Mouse (Mus musculus): ENCODE measurements around the gene Eme2. TPM values are rescaled to one million over a fixed set of nuclear protein-coding genes. Genes with fewer than 3 reads are reported as not detected.

Gene Eme2
- polyA plus RNA-seq, 1 experiment from 2014 or later, result 31.3 TPM

GRCm38 (mm10) chr17:24913984-24914383 lies 19.1 kb upstream of the Eme2 start:
- Histone ChIP-seq H3K4me2 (no peak overlapping the region), H3K9ac (no peak overlapping the region), H3K9me3 (replicated peaks) (no peaks in the 10 kb centered on the region), H3K36me3 (ENCODE audit: poor library complexity, severe bottlenecking) (peaks cover 98% of the 10 kb centered on the region), H3K27me3 (no peaks in the 10 kb centered on the region), H3K27ac (no peak overlapping the region), H3K4me3 (no peak overlapping the region), H3K4me1 (no peaks in the 10 kb centered on the region)
- no peak for ATAC-seq

GRCm38 (mm10) chr17:24907591-24907990 lies 12.7 kb upstream of the Eme2 start:
- H3K4me3 ChIP-seq, result no peak overlapping the region
- H3K36me3 ChIP-seq (ENCODE audit: poor library complexity, severe bottlenecking), result peaks cover 100% of the 10 kb centered on the region
- no peaks in the 10 kb centered on the region for H3K4me1 ChIP-seq
- no peaks in the 10 kb centered on the region for H3K27me3 ChIP-seq
- no peak for ATAC-seq
- 93% methylated on average over 2 of the region's 2 CpGs for WGBS
- no peaks in the 10 kb centered on the region for H3K9me3 ChIP-seq (replicated peaks)
- H3K4me2 ChIP-seq, result no peak overlapping the region
- H3K27ac ChIP-seq, result no peak overlapping the region
- no peak overlapping the region for H3K9ac ChIP-seq

DNA sequence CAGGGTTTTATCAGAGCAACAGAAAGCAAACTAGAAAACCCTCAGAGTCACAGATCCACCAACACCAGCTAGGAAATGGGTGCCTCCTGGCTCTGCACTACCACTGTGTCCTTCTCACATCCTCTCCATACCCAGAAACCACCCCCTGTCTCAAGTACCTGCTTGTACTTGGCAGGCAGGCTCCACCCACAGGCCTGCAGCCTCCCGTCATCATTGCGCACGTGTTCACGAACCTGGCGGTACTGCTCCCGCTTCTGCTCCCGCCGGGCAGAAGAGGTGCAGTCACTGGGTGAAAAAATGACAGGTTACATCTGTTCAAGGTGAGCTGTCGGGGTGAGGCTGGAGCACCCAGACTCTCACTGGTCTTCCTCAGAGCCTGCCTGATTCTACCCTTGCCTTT lies 8.9 kb upstream of the Eme2 start:
- H3K4me2 ChIP-seq, result no peak overlapping the region
- H3K36me3 ChIP-seq (ENCODE audit: poor library complexity, severe bottlenecking), result peaks cover 100% of the 10 kb centered on the region
- WGBS, result 94% methylated on average over 9 of the region's 9 CpGs
- no peak overlapping the region for H3K4me3 ChIP-seq
- H3K9ac ChIP-seq, result no peak overlapping the region
- no peaks in the 10 kb centered on the region for H3K27me3 ChIP-seq
- H3K4me1 ChIP-seq, result no peaks in the 10 kb centered on the region
- no peak overlapping the region for H3K27ac ChIP-seq
- no peak for ATAC-seq
- H3K9me3 ChIP-seq (replicated peaks), result no peaks in the 10 kb centered on the region

DNA sequence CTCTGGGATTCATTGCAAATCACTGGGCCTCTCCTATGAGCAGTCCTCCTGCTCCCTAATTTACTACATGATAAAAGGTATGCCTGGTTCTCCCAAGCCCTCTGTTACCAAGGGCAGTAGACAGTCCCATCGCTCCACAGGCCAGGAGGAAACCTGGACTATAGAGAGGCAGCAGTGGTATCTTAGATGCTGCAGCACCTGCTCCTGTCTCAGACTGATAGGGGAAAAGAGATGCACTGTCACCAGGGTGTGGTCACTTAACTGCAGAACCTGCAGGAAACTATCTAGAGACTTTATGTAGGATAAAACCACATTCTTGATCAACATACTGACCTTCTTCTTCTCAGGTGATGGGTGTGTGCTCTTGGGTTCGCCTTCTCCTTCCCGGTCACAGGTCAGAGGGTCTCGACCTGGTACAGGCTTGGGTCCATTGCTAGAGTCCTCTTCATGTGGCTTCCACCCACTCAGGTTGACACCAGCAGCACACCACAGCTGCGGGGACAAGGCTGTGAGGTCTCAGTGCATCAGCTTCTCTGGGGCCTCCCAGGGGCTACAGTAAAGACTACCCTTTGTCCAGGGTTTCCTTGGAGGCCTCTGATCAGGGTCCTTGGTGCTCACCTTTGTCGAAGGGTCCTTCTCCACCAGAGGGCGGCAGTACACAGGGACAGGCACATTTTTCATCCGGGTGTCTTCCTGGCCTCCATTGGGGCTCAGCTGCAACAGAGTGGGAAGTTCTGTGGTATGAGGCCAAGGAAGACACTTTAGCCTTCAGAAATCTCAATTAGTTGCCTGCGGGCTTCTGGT lies 8.0 kb upstream of the Eme2 start:
- 69% methylated on average over 9 of the region's 9 CpGs for whole genome bisulfite sequencing
- Histone ChIP-seq H3K27ac (no peak overlapping the region), H3K4me1 (peaks cover 4% of the 10 kb centered on the region), H3K36me3 (ENCODE audit: poor library complexity, severe bottlenecking) (peaks cover 100% of the 10 kb centered on the region), H3K9me3 (replicated peaks) (no peaks in the 10 kb centered on the region), H3K4me2 (no peak overlapping the region), H3K4me3 (no peak overlapping the region), H3K9ac (no peak overlapping the region), H3K27me3 (no peaks in the 10 kb centered on the region)
- no peak for ATAC-seq

- Histone ChIP-seq H3K9me3 (replicated peaks) (no peaks in the 10 kb centered on the region), H3K27me3 (no peaks in the 10 kb centered on the region), H3K36me3 (ENCODE audit: poor library complexity, severe bottlenecking) (peaks cover 100% of the 10 kb centered on the region), H3K27ac (no peak overlapping the region), H3K9ac (no peak overlapping the region), H3K4me3 (no peak overlapping the region), H3K4me1 (peaks cover 11% of the 10 kb centered on the region), H3K4me2 (no peak overlapping the region)
- WGBS, result 90% methylated on average over 5 of the region's 5 CpGs
- no peak for ATAC-seq
Observed at GRCm38 (mm10) chr17:24902124-24902523, 7.2 kb upstream of the Eme2 start.

DNA sequence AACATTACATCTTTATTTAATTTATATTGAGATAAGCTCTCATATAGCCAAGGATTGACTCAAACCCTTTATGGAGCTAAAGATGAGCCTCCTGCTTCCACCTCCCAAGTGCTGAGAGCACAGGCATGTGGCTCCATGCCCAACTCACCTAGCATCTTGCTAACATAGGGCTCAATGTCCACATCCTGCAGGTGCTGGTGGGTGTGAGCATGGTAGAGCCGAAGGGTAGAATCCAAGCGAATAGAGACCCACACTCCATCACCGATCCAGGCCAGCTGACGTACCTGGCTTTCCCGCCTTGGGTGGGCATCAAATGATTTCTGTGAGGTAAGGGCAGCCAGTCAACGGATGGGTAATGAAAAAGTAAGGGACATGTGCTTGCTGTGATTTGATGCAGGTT lies 5.1 kb upstream of the Eme2 start:
- Histone ChIP-seq H3K9ac (no peak overlapping the region), H3K27ac (no peak overlapping the region), H3K27me3 (no peaks in the 10 kb centered on the region), H3K4me2 (no peak overlapping the region), H3K9me3 (replicated peaks) (no peaks in the 10 kb centered on the region), H3K4me1 (peaks cover 30% of the 10 kb centered on the region), H3K36me3 (ENCODE audit: poor library complexity, severe bottlenecking) (peaks cover 80% of the 10 kb centered on the region), H3K4me3 (no peak overlapping the region)
- WGBS, result 92% methylated on average over 6 of the region's 6 CpGs
- ATAC-seq, result no peak

GRCm38 (mm10) chr17:24899153-24899552 lies 4.3 kb upstream of the Eme2 start:
- no peak for ATAC-seq
- Histone ChIP-seq H3K4me3 (no peak overlapping the region), H3K27ac (no peak overlapping the region), H3K4me1 (peaks cover 35% of the 10 kb centered on the region), H3K9me3 (replicated peaks) (no peaks in the 10 kb centered on the region), H3K36me3 (ENCODE audit: poor library complexity, severe bottlenecking) (peaks cover 72% of the 10 kb centered on the region), H3K9ac (no peak overlapping the region), H3K27me3 (no peaks in the 10 kb centered on the region), H3K4me2 (no peak overlapping the region)
- 85% methylated on average over 5 of the region's 5 CpGs for WGBS

DNA sequence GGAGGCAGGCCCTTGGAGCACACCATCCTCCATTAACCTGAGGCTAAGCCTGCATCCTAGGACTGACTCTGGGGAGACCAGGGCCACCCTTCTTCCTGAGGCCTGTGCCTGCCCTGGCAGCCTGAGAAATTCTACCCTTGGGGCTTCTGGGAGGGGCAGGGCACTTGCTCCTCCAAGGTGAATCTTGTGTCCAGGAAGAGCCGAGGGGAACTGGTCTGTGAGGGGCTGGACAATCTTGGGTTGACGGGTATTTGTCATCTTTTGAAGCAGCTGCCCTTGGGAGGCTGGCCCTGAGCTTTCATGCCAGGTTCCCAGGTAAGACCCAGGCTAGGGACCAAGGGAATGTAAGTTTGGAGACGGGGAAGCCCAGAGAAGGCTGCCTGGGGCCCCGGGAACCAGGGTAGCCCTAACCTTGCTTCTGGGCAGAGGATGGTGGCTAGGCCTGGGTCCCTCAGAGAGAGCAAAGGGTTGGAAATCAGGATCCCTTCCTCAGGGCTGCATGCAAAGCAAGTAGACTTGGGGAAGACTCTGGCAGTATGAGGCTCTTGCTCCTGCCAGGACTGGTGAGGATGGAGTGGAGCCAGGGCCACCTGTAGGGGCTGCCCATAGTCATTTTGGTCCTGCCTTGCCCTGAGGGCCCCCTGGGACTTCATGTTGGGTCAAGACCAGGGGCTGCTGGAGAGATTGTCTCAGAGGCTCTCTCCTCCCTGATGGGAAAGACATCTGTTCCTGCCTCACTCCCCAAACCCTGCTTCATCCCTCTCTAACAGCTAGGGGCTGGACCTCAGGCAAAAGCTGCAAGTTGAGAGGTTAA lies 3.4 kb upstream of the Eme2 start:
- ATAC-seq, result no peak
- no peak overlapping the region; the same call in 1 of the 2 replicates for H3K4me2 ChIP-seq
- no peaks in the 10 kb centered on the region for H3K9me3 ChIP-seq (replicated peaks)
- H3K4me1 ChIP-seq, result peaks cover 44% of the 10 kb centered on the region
- H3K36me3 ChIP-seq (ENCODE audit: poor library complexity, severe bottlenecking), result peaks cover 68% of the 10 kb centered on the region
- H3K27me3 ChIP-seq, result no peaks in the 10 kb centered on the region
- no peak overlapping the region; the same call in 1 of the 2 replicates for H3K4me3 ChIP-seq
- WGBS, result 83% methylated on average over 4 of the region's 4 CpGs
- 0 out of 2 replicates have a peak overlapping the region, but pooled peaks have one; percentile 92 for H3K9ac ChIP-seq
- no peak overlapping the region for H3K27ac ChIP-seq

DNA sequence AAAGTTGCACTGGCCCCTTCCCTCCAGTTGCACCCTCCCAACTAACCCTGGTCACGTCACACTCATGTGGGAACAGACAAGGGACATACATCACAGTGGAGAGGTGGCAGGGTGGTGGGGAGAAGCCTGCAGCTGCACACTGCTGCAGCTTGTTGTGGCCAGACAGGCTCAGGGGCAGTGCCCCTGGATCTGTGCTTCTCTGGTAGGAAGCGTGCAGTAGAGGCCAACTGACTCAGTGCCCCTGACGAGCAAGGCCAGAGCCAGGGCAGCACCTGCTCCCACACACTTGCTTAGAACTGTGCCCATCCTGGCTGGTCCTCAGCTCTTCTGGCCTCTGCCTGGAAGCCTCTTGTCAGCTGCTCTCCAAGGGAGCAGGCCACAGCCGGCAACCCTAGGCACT lies 2.7 kb upstream of the Eme2 start:
- peak overlapping the region; percentile 92 for H3K4me3 ChIP-seq
- H3K9ac ChIP-seq, result peak overlapping the region; percentile 92
- H3K4me2 ChIP-seq, result peak overlapping the region; percentile 99
- no peak for ATAC-seq
- no peaks in the 10 kb centered on the region for H3K9me3 ChIP-seq (replicated peaks)
- WGBS, result 78% methylated on average over 4 of the region's 4 CpGs
- peaks cover 68% of the 10 kb centered on the region for H3K36me3 ChIP-seq (ENCODE audit: poor library complexity, severe bottlenecking)
- H3K27me3 ChIP-seq, result no peaks in the 10 kb centered on the region
- H3K4me1 ChIP-seq, result peaks cover 46% of the 10 kb centered on the region
- H3K27ac ChIP-seq, result no peak overlapping the region

- H3K9ac ChIP-seq, result peak overlapping the region; percentile 92
- no peaks in the 10 kb centered on the region for H3K27me3 ChIP-seq
- H3K4me2 ChIP-seq, result peak overlapping the region; percentile 99
- 28% methylated on average over 11 of the region's 11 CpGs for WGBS
- H3K9me3 ChIP-seq (replicated peaks), result no peaks in the 10 kb centered on the region
- H3K27ac ChIP-seq, result 0 out of 2 replicates have a peak overlapping the region, but pooled peaks have one; percentile 84
- H3K4me3 ChIP-seq, result peak overlapping the region; percentile 92
- H3K36me3 ChIP-seq (ENCODE audit: poor library complexity, severe bottlenecking), result peaks cover 68% of the 10 kb centered on the region
- peaks cover 46% of the 10 kb centered on the region for H3K4me1 ChIP-seq
- ATAC-seq, result no peak
Observed at GRCm38 (mm10) chr17:24896993-24897269, 2.0 kb upstream of the Eme2 start.

DNA sequence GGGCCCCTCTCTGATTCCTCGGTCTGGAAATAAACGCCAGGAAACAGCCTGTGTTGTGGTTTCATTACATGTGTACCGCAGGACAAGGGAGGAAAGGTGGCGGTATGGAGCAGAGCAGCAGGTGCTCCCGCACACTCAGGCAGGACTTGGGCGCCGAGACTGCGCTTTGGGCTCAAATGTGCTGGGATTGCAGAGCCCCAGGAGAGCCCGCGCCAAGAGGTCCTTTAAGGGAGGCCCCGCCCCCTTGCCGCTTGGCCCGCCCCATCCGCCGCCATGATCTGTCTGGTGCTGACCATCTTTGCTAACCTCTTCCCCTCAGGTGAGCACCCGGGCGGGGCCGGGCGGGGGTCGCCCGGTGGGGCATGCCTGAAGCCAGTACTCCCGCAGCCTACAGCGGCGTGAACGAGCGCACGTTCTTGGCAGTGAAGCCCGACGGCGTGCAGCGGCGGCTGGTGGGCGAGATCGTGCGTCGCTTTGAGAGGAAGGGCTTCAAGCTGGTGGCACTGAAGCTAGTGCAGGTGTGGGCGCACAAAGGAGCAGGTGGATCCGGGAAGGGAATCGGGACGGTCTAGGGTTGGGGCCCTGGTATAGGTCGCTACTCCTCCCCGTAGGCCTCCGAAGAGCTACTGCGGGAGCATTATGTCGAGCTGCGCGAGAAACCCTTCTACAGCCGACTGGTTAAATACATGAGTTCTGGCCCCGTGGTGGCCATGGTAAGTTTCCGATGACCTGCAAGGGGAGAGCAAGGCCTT lies 1.5 kb upstream of the Eme2 start, which contains the start of gene Nme3:
Gene Nme3, plus strand, starts transcription at position 260 of the 752 bp plus-strand sequence.
- Histone ChIP-seq H3K4me3 (peak within 1 kb of the TSS; percentile 92), H3K36me3 (ENCODE audit: poor library complexity, severe bottlenecking) (peaks cover 68% of the 10 kb centered on the region), H3K9ac (peak within 1 kb of the TSS; percentile 92), H3K9me3 (replicated peaks) (no peaks in the 10 kb centered on the region), H3K27ac (peak within 1 kb of the TSS; percentile 84), H3K4me2 (peak within 1 kb of the TSS; percentile 99), H3K27me3 (no peaks in the 10 kb centered on the region), H3K4me1 (peaks cover 46% of the 10 kb centered on the region)
- WGBS, result under 1% methylated on average over 49 of the region's 50 CpGs
- ATAC-seq, result peak; percentile 74
